Mouse (Mus musculus): ENCODE data around the gene 1700001C19Rik.

DNA sequence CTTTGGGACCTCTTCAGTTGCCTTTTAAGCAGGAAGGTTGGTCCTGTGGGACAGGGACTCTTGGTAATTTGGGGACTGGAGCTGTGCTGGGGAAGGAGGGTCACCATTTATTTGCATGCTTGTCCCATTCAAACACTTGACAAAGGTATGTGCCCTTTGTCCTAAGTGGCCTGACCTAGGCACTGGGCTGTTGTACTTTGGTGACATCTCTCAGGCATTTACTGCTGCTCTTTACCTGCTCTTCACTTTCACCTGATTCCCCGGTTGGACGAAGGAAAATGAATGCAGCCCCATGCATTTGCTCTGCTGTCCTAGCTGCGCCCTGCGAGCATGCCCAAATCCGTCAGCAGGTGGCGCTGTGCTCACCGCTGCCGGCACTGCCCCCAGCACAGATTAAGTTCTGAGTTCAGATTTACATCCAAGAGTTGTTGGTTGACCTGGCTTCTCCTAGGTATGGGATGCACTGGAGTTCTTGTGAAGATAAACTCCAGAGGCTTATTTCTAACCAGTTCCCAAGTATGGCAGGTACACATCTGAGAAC is 36.3 kb upstream of the 1700001C19Rik start:
- TF ChIP-seq CTCF (IDR thresholded peaks at IDR 0.05; ENCODE audit: control insufficient read depth, insufficient read depth, insufficient read length) (peak; percentile 95), MAX (IDR thresholded peaks at IDR 0.05) (no peak)
